ENCODE assay signal across 9 mouse cellular contexts in genomic region chr10:125764402-125765102, GRCm38 (mm10).
DNase-seq lines count a peak whose midpoint lies in the region; ATAC-seq and TF ChIP-seq lines count a peak whose summit lies in the region.
"Had no signal": no experiment of that assay in that cellular context is flagged by ENCODE, and none has a peak within 500 bp of the region (broad histone marks: within the 10 kb centered on the region; RNA-seq: fewer than 3 reads in every experiment).

No protein-coding gene starts in this region.

- H3K4me3 ChIP-seq in neural tube, embryonic 15.5 days (replicated peaks): no peak overlapping the region
- H3K4me3 ChIP-seq in intestine, embryonic 15.5 days (replicated peaks): no peak overlapping the region
- no peak overlapping the region for H3K4me3 ChIP-seq in liver, embryonic 14.5 days (ENCODE audit: insufficient read depth in 1 of 2, low read depth in 2 of 2, low read length in 2 of 2)
- H3K4me3 ChIP-seq in stomach, embryonic 14.5 days (ENCODE audit: low read depth, low read length): no peak overlapping the region
- H3K4me3 ChIP-seq: myocyte had no signal

- no peak overlapping the region for H3K4me2 ChIP-seq in neural tube, embryonic 15.5 days
- H3K4me2 ChIP-seq in intestine, embryonic 15.5 days (replicated peaks): no peak overlapping the region
- no peak overlapping the region for H3K4me2 ChIP-seq in liver, embryonic 14.5 days (ENCODE audit: low read depth)
- no peak overlapping the region for H3K4me2 ChIP-seq in stomach, embryonic 14.5 days (replicated peaks; ENCODE audit: low read depth, low read length)

- peak; percentile 10 to 18 for DNase-seq in adrenal gland, postnatal 36 days
- no peak for DNase-seq in adrenal gland, postnatal 4 days (ENCODE audit: low spot score in 2 of 2)
- peak; percentile 48 for DNase-seq in neural tube, embryonic 10.5 days (ENCODE audit: extremely low spot score, low spot score)
- peak in 2 of 3 experiments; percentile 7 to 9 for DNase-seq in liver, embryonic 14.5 days (ENCODE audit: low read depth in 3 of 3, low spot score in 3 of 3)

- TF ChIP-seq EP300 in liver, embryonic 14.5 days (IDR thresholded peaks at IDR 0.05; ENCODE audit: low read depth): no peak

- H3K9me3 ChIP-seq in neural tube, embryonic 15.5 days (replicated peaks): no peaks in the 10 kb centered on the region
- no peaks in the 10 kb centered on the region for H3K9me3 ChIP-seq in intestine, embryonic 15.5 days
- H3K9me3 ChIP-seq in liver, embryonic 14.5 days (ENCODE audit: control insufficient read depth, low read length): no peaks in the 10 kb centered on the region
- H3K9me3 ChIP-seq in stomach, embryonic 14.5 days (ENCODE audit: control insufficient read depth, low read depth, low read length): peaks cover 8% of the 10 kb centered on the region; the same call in 1 of the 2 replicates

- no peaks in the 10 kb centered on the region for H3K27me3 ChIP-seq in neural tube, embryonic 15.5 days (replicated peaks)
- no peaks in the 10 kb centered on the region for H3K27me3 ChIP-seq in intestine, embryonic 15.5 days (replicated peaks)
- H3K27me3 ChIP-seq in liver, embryonic 14.5 days (ENCODE audit: control insufficient read depth, insufficient read depth, low read length): no peaks in the 10 kb centered on the region
- H3K27me3 ChIP-seq in stomach, embryonic 14.5 days (ENCODE audit: control insufficient read depth, insufficient read depth, low read length): no peaks in the 10 kb centered on the region

- H3K36me3 ChIP-seq in neural tube, embryonic 15.5 days: no peaks in the 10 kb centered on the region
- H3K36me3 ChIP-seq in intestine, embryonic 15.5 days: no peaks in the 10 kb centered on the region
- no peaks in the 10 kb centered on the region for H3K36me3 ChIP-seq in liver, embryonic 14.5 days (replicated peaks; ENCODE audit: control insufficient read depth, insufficient read depth, low read depth)
- no peaks in the 10 kb centered on the region for H3K36me3 ChIP-seq in stomach, embryonic 14.5 days (ENCODE audit: control insufficient read depth, insufficient read depth, low read length)

- no peaks in the 10 kb centered on the region for H3K4me1 ChIP-seq in neural tube, embryonic 15.5 days
- 0 out of 2 replicates have a peak, but pooled peaks cover 3% of the 10 kb centered on the region for H3K4me1 ChIP-seq in intestine, embryonic 15.5 days (replicated peaks)
- H3K4me1 ChIP-seq in liver, embryonic 14.5 days (replicated peaks; ENCODE audit: control insufficient read depth in 2 of 2, insufficient read depth in 2 of 2, low read length in 1 of 2): no peaks in the 10 kb centered on the region
- no peaks in the 10 kb centered on the region for H3K4me1 ChIP-seq in stomach, embryonic 14.5 days (ENCODE audit: control insufficient read depth, insufficient read depth, low read length)

- H3K9ac ChIP-seq in neural tube, embryonic 15.5 days (replicated peaks): no peak overlapping the region
- H3K9ac ChIP-seq in intestine, embryonic 15.5 days: no peak overlapping the region
- H3K9ac ChIP-seq in liver, embryonic 14.5 days (replicated peaks): no peak overlapping the region
- H3K9ac ChIP-seq in stomach, embryonic 14.5 days (replicated peaks; ENCODE audit: low read depth, low read length): no peak overlapping the region

- TF ChIP-seq CTCF in liver, embryonic 14.5 days (IDR thresholded peaks at IDR 0.05; ENCODE audit: low read depth): peak; percentile 56

- WGBS in neural tube, embryonic 15.5 days: 66% methylated on average over 10 of the region's 10 CpGs
- WGBS in intestine, embryonic 15.5 days: 57% methylated on average over 10 of the region's 10 CpGs
- 49% methylated on average over 10 of the region's 10 CpGs for WGBS in liver, embryonic 14.5 days (ENCODE audit: insufficient replicate concordance)
- WGBS in stomach, embryonic 14.5 days: 59% methylated on average over 10 of the region's 10 CpGs

- H3K27ac ChIP-seq in neural tube, embryonic 15.5 days (replicated peaks): no peak overlapping the region
- H3K27ac ChIP-seq in intestine, embryonic 15.5 days: no peak overlapping the region
- no peak overlapping the region for H3K27ac ChIP-seq in liver, embryonic 14.5 days
- H3K27ac ChIP-seq in stomach, embryonic 14.5 days (ENCODE audit: low read length): peak overlapping the region; percentile 52; the same call in 1 of the 2 replicates

- ATAC-seq in neural tube, embryonic 15.5 days (ENCODE audit: low FRiP score): no peak
- peak; percentile 43 for ATAC-seq in intestine, embryonic 15.5 days
- peak; percentile 13; the same call in 1 of the 2 replicates for ATAC-seq in liver, embryonic 14.5 days (ENCODE audit: insufficient read depth)
- ATAC-seq in stomach, embryonic 14.5 days (ENCODE audit: insufficient number of reproducible peaks, insufficient read depth, low FRiP score, low read depth): 0 out of 2 replicates have a peak, but pooled peaks have one; percentile 28
- no peak for ATAC-seq in cerebellum, adult (ENCODE audit: insufficient number of reproducible peaks, low FRiP score, low TSS enrichment)

Comparison
In these comparisons a context has a peak if more than half of its experiments do, and no peak if none do; other contexts are left out.
1. DNase-seq: peak in adrenal gland, postnatal 36 days (2 of 2), neural tube, embryonic 10.5 days (single experiment) and liver, embryonic 14.5 days (2 of 3); none in adrenal gland, postnatal 4 days (0 of 2).
2. ATAC-seq: peak in intestine, embryonic 15.5 days (single experiment), liver, embryonic 14.5 days (single experiment) and stomach, embryonic 14.5 days (single experiment); none in neural tube, embryonic 15.5 days (single experiment) and cerebellum, adult (single experiment).